Mouse (Mus musculus): ENCODE results near the gene Fam124b. TPM values are rescaled to one million over a fixed set of nuclear protein-coding genes. Genes with fewer than 3 reads are reported as not detected.

The Fam124b gene
- total RNA-seq (2021), result 1 to 10 TPM; 1.5 to 1.8 TPM

DNA sequence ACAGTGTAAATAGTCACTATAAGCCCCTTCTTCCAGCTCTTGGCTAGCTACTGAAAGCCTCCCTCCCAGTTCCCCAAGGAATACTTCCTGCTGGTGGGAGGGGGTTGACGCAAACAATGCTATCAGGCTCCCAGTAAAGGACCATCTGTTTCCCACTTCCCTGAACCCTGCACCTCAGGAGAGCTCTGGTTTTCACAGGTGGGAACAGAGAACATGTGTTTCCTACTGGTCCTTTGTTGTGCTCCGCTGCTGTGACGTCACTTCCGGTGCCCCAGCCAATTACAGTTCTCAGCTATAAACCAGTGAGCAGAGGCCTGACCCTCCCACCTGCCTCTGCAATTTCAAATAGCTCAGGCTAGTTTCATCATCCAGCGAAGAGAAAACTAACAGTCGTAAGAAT lies at the start of gene Fam124b:
Gene Fam124b, minus strand, starts transcription at position 206 of the 400 bp plus-strand sequence.
- intact Hi-C loops (cut with DNase I), result no loop called here
- DNase-seq, result no peak

DNA sequence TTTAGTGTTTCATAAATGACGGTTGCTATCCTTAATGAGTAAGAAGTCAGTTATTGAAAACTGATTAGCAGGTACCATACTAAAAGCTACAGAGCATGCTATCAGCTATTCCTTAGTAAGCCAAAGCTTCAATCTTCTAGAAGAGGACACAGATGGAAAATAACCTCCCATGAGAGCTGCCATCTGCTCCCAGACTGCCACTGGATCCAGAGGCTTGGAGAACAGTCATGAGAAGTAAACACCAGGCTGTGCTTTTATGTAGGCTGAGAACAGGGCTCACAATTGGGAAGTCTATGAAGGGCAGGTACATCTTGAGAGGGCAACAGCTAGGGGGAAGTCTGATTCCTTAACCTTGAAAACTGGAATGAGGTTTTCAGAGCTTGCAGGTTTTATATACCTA lies 42.2 kb upstream of the Fam124b start:
- DNase-seq, result no peak
- intact Hi-C loops (cut with DNase I), result no loop called here

GRCm38 (mm10) chr1:80258632-80259031 lies 40.4 kb upstream of the Fam124b start:
- no peak for DNase-seq
- intact Hi-C loops (cut with DNase I), result no loop called here

DNA sequence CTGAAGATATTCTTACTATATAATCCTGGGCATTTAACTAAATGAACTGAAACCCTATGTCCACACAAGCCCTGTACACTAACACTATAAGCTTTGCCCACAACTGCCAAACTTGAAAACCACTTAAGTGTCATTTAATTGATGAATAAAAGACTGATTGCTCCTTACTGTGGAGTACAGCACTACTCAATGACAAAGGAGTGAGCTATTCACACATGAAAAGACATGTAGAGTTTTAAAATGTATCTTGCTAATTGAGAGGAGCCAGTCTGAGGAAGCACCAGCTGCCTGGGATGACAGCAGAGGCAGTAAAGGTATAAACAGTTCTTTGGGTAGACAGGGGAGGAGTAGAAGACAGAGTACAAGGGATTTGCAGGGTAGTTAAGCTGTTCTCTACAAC lies 35.0 kb upstream of the Fam124b start:
- DNase-seq, result no peak

DNA sequence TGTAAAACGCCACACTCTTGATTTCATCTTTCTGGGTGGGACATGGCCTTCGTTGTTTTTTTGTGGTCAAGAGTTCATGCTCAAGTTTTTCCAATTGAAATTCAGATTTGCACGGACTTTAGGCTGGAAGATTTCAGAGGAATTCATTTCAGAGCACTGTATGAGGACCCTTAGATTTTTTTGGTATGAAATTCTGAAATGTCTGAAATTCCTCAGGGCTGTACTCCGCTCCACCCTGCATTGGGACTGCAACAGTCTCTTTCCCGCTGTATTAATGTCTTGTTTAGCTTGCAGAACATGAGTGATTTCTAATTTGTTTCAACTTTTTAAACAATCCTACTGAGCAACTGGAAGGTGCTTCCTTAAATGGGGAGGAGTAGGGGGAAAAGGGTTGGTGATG lies 32.0 kb upstream of the Fam124b start:
- intact Hi-C loops (cut with DNase I), result no loop called here

More for the DNA sequence above, 35.0 kb upstream of the Fam124b start:
- intact Hi-C loops (cut with DNase I), result no loop called here

GRCm38 (mm10) chr1:80247131-80247530 lies 28.9 kb upstream of the Fam124b start:
- no peak for DNase-seq
- intact Hi-C loops (cut with DNase I), result no loop called here

More for the DNA sequence above, 32.0 kb upstream of the Fam124b start:
- no peak for DNase-seq

- DNase-seq, result no peak
- intact Hi-C loops (cut with DNase I), result no loop called here
Measured at GRCm38 (mm10) chr1:80244123-80244522, 25.9 kb upstream of the Fam124b start.

DNA sequence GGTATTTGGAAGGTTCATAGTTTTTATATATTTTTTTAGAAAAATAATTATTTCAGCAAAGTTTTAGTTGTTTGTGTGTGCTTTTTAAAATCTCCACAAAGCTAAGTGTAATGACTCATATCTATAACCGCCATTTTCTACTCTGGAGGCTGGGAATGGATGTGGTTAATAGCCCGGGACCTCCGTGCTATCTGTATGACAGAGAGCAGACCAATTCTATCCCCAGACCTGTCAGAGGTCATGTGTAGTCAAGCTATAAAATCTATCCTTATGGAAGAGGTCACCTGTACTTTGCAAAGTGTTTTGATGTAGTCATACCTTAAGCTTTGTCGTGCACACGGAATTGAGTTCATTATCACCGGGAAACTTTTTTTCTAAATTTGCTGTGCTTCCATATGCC lies 23.3 kb upstream of the Fam124b start:
- intact Hi-C loops (cut with DNase I), result no loop called here
- no peak for DNase-seq

DNA sequence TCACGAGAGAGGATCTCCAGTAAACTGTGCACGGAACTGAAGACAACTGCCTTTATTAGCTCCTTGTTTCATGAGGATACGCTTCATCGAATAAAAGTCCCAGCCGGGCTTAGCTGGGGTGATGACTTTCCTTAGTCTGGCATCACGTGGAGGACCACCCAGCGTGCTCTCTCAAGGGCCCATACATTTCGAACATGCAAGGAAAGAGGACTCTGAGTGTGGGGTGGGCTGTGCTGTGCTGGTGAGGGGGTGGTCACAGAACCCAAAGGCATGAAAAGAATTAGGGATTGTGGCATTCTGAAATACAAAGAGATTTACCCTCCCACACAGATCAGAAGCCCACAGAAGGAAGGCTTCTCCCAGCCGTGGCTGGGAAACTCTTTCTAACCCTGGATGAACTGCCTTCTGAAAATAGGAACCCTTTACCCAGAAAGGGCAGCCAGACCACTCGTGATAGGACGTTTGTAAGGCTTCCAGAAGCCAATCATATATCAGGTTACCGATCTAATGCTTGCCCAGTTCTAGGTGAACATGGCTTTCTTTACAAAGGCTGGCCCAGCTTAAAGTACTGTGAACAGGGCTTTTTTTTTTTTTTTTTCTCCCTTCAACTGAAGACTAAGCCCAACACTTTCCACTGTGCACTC lies 21.9 kb upstream of the Fam124b start:
- DNase-seq, result no peak
- intact Hi-C loops (cut with DNase I), result no loop called here

GRCm38 (mm10) chr1:80239481-80239880 lies 21.2 kb upstream of the Fam124b start:
- intact Hi-C loops (cut with DNase I), result no loop called here
- no peak for DNase-seq

DNA sequence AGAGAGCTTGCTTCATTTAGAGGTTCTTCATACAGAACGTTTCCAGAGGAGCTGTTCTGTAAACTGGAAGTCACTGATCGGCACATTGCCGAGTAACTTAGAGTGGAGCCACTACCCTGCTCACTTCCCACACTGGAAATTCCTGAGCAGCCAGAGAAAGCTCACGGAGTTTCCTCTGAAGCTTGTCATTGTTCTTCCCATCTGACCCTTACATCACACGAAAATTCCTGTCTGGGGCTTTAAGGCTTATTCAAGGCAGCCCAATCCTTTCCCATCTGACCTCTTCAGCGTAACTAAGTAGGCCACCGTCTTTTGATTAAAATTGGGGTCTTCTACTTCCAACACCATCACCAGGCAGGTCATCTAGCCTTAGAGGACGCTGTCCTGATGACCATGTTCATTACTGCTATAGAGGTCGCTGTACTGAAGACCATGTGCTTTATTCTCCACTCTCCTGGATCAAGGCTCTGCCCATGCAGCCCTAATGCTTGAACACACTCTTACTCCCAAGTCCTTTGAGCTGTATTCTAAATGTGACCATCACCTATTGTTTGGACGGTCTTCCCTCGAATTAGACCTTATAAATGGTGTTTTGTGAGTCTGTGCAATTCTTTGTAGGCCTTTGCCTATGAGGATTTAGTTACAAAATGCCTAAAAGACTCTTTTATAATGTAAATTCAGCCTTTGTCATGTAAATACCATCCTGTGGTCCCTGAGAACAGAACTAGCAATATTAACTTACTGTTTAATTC lies 18.9 kb upstream of the Fam124b start:
- intact Hi-C loops (cut with DNase I), result no loop called here
- no peak for DNase-seq

DNA sequence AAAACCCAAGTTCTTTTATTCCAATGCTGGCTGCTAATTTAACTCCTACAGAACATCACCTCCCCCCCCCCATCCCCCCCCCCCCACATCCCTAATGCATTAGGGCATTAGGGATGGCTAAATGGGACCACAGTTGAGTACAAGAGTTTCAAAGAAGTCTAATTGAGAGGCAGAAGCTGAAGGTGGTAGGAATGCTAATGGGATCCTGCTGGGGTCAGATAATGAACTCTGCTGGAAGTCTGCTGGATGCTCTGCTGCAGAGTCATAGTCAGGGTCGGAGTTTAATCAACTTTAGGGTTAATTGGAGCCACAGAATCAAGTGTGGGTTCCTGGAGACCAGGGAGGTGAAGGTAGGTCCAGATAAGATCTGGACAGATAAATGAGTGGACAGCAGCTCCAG lies 17.9 kb upstream of the Fam124b start:
- DNase-seq, result no peak
- intact Hi-C loops (cut with DNase I), result no loop called here

- intact Hi-C loops (cut with DNase I), result no loop called here
- no peak for DNase-seq
Measured at GRCm38 (mm10) chr1:80230612-80231011, 12.3 kb upstream of the Fam124b start.

DNA sequence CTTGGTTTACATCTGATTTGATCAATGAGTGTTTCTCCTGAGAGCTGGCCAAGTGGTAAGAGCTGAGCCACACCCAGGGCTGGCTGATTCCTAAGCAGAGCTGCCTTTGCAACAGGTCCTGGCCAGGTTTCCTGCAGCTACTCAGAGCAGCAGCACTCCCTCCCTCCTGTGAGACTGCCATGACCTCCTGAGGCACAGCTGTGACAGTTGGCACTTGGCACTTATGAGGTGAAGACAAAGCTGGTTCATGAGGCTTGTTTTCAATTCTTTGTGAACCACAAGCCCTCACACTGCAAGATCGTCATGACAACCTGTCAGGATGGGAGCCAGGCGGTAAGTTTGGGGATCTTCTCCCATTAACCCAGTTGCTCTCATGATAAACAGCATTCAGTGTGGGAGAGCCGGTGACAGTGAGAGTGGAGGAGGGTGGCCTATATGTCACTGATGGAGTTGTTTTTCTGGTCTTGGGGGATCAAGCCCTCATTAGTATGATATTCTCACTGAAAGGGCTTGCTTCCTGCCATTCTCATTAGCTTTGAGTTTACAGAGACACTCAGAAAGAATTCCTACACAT lies 6.7 kb upstream of the Fam124b start:
- intact Hi-C loops (cut with DNase I), result loop anchor here (10.0 kb wide), 1 partner anchor 1150 kb away; no protein-coding TSS in a partner anchor
- DNase-seq, result peak; percentile 10

GRCm38 (mm10) chr1:80221151-80221550 lies 2.9 kb upstream of the Fam124b start:
- intact Hi-C loops (cut with DNase I), result loop anchor here (10.0 kb wide), 1 partner anchor 1146 kb away; no protein-coding TSS in a partner anchor
- DNase-seq, result no peak

DNA sequence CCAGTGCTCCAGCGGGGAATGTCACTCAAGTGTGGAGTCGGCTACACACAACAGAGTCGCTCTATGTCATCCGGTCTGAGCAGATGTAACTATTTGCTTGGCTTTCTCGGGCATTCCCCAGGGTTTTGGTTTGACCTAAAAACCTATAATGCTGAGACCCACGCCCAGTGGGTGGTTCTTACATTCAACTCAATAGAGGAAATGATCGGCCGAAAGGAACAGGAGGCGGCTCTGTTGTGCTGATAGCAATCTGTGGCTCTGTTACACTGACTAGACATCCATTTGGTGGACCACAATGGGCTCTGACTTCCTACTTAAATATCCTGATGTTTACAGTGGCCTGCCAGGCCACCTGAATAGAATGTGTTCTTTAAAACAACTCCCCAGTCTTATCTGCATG lies 4.4 kb downstream of the Fam124b start:
- intact Hi-C loops (cut with DNase I), result no loop called here
- no peak for DNase-seq

DNA sequence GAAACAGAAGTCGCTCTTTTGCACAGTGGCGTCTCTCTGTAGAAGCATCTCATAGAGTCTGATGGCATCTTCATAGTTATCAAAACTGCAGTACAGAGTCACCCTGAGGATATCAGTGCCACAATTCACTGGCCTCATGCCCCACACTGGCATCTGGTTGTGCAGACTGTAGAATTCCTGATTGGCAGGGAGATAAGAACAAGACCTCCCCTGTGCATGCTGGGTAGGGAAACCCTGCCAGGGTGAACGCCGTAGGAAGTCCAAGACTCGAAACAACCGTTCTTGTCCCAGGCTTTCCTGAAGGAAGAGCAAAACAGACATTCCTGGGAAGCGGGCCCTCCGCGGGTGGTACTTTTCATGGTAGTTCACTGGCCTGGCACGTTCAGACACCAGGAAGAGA lies 5.1 kb downstream of the Fam124b start:
- intact Hi-C loops (cut with DNase I), result no loop called here
- DNase-seq, result no peak

DNA sequence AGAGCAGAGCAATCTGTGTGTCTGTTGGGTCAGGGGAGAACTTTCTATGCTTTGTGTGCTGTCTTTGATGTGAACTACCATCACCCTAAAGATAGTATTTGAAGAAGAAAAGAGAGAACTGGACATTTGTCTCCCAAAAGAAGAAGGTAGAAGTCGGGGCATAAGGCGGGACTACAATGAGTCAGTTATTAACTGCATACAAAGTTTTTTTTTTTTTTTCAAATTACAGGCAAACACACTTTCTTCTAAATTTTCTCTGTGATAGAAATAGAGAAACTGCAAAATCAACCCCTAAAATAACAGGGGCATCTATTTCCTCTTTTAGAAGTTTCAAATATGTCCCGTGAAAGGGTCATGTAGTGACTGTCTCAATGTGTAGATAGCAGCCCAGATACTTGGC lies 16.0 kb downstream of the Fam124b start:
- intact Hi-C loops (cut with DNase I), result no loop called here
- DNase-seq, result no peak

- intact Hi-C loops (cut with DNase I), result no loop called here
Measured at GRCm38 (mm10) chr1:80192837-80193236, 25.4 kb downstream of the Fam124b start.

DNA sequence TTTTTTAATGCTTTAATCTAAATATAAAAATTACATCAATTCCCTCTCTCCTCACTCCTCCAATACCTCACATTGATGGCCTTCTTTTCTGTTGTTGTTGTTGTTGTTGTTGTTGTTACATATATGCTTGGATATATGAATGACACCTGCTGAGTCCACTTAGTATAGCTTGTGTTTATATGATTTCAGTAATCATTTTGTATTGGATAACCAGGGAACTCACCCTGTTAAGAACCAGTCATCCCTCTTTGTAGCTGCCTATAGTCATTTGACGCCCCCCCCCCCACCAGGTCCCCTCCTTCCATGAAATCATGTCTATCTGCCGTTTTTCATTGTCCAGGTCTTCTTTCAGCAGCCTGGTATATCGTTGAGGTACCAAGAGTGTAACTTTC lies 36.9 kb downstream of the Fam124b start:
- intact Hi-C loops (cut with DNase I), result loop anchor here (2.0 to 5.0 kb wide), 2 partner anchors 333 to 1121 kb away; no protein-coding TSS in a partner anchor
- DNase-seq, result no peak

More at GRCm38 (mm10) chr1:80192837-80193236, 25.4 kb downstream of the Fam124b start:
- no peak for DNase-seq

GRCm38 (mm10) chr1:80180767-80181413 lies 37.4 kb downstream of the Fam124b start:
- peak; percentile 41 for DNase-seq
- intact Hi-C loops (cut with DNase I), result loop anchor here (2.0 to 5.0 kb wide), 2 partner anchors 334 to 1121 kb away; no protein-coding TSS in a partner anchor
